Mouse (Mus musculus) liver, embryonic 13.5 days (tissue): ENCODE results near the gene Ddah1. TPM values are rescaled to one million over a fixed set of nuclear protein-coding genes. Genes with fewer than 3 reads are reported as not detected.
"Not testable (repeated sequence)": the region's sequence is repeated elsewhere in the genome, so short reads cannot be mapped to it uniquely, and the experiment has no call there.

Experiments
- ATAC-seq: fragments of 200-750 bp; cut with Nextera tagmentation; 2 replicates; pipeline ENCODE4 v1.8.0; 2017; ENCODE audit warnings: low read depth, mild to moderate bottlenecking, moderate number of reproducible peaks, moderate library complexity
- DNase-seq: peaks from one replicate; pipeline ENCODE4 v3.0.0; 2022
- H3K27ac ChIP-seq: fragments of 300-500 bp; sonication (generic); 2 replicates; pipeline ENCODE4 v1.5.1; 2015; ENCODE audit warnings: moderate library complexity, mild to moderate bottlenecking, inconsistent platforms
- H3K27me3 ChIP-seq: fragments of 300-500 bp; sonication (generic); 2 replicates; pipeline ENCODE4 v1.6.1; 2015; ENCODE audit warnings: mild to moderate bottlenecking, inconsistent platforms
- H3K36me3 ChIP-seq: fragments of 300-500 bp; sonication (generic); 2 replicates; pipeline ENCODE4 v1.6.1; 2015; ENCODE audit warnings: mild to moderate bottlenecking, inconsistent platforms
- H3K4me1 ChIP-seq: fragments of 300-500 bp; sonication (generic); replicated peaks from 2 replicates; pipeline ENCODE4 v1.6.1; 2015; ENCODE audit warnings: inconsistent platforms
- H3K4me2 ChIP-seq: fragments of 300-500 bp; sonication (generic); 2 replicates; pipeline ENCODE4 v1.6.1; 2015; ENCODE audit warnings: inconsistent platforms, mild to moderate bottlenecking, moderate library complexity
- H3K4me3 ChIP-seq: fragments of 300-500 bp; sonication (generic); replicated peaks from 2 replicates; pipeline ENCODE4 v1.5.1; 2015; ENCODE audit warnings: mild to moderate bottlenecking, inconsistent platforms
- H3K9ac ChIP-seq: fragments of 300-500 bp; sonication (generic); 2 replicates; pipeline ENCODE4 v1.6.1; 2015; ENCODE audit warnings: mild to moderate bottlenecking, inconsistent platforms
- H3K9me3 ChIP-seq: fragments of 300-500 bp; sonication (generic); replicated peaks from 2 replicates; pipeline ENCODE4 v1.6.1; 2016; ENCODE audit warnings: inconsistent platforms
- WGBS: fragments of 180-500 bp; shearing (Covaris S2); methylation state at CpG from one replicate; pipeline ENCODE4 v1.1.7; 2015; ENCODE audit not compliant: insufficient replicate concordance; 5-methylcytosine and 5-hydroxymethylcytosine counted together
- polyA plus RNA-seq: library from polyadenylated mRNA; unstranded; fragments of >200 nt; fragmentation: Nextera tagmentation; extraction: Ambion mirVana; gene quantifications from 2 replicates; pipeline ENCODE4 v1.2.1, GENCODE M21; 2015

Gene Ddah1
- polyA plus RNA-seq, 1 experiment from 2014 or later, result 39.3 TPM

DNA sequence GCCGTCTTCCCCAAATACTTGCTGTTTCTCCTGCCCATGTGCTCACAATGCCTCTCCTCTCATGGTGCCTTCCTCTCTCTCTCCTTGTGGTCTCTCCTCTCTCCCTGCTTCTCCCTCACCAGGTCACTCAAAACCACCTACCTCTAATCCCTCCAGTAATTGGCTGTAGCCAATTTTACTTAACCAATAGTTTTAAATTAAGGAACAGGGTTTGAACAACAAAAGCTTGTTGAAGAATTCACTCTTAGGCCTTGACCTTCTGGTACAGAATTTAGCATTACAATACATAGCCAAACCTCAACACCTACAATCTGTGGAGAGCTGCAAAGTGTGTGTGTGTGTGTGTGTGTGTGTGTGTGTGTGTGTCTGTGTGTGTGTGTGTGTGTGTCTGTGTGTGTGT, 114.8 kb downstream of the Ddah1 start:
- 61% methylated on average over 1 of the region's 1 CpGs for WGBS
- no peak overlapping the region for H3K4me3 ChIP-seq
- no peaks in the 10 kb centered on the region for H3K36me3 ChIP-seq
- ATAC-seq (no peak), DNase-seq (no peak)
- H3K9ac ChIP-seq, result no peak overlapping the region
- no peaks in the 10 kb centered on the region for H3K27me3 ChIP-seq
- H3K27ac ChIP-seq, result no peak overlapping the region
- H3K4me1 ChIP-seq, result no peaks in the 10 kb centered on the region
- no peaks in the 10 kb centered on the region for H3K9me3 ChIP-seq
- H3K4me2 ChIP-seq, result no peak overlapping the region

DNA sequence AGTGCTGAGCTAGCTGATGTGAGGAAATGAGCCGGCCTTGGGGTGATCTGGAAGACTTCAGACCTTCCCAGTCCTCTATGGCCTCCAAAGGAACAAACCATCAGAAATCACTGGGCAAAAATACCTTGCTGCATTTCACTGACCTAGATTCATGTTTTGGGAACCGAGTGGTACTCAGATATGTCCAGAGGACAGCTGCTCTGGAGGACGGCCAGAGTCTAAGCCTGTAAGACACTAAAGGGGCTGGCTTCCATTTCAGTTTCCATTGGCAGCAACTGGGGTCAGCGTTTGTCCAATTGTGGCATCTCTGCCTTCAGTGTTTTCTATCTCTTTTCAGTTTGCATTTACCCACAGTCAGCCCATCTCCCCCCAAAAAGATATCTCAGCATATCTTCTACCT, 115.7 kb downstream of the Ddah1 start:
- Histone ChIP-seq H3K27ac (no peak overlapping the region), H3K36me3 (no peaks in the 10 kb centered on the region), H3K4me2 (no peak overlapping the region), H3K4me1 (no peaks in the 10 kb centered on the region), H3K9ac (no peak overlapping the region), H3K9me3 (no peaks in the 10 kb centered on the region), H3K4me3 (no peak overlapping the region), H3K27me3 (no peaks in the 10 kb centered on the region)
- DNase-seq (no peak), ATAC-seq (no peak)
- 80% methylated on average over 4 of the region's 4 CpGs for WGBS

DNA sequence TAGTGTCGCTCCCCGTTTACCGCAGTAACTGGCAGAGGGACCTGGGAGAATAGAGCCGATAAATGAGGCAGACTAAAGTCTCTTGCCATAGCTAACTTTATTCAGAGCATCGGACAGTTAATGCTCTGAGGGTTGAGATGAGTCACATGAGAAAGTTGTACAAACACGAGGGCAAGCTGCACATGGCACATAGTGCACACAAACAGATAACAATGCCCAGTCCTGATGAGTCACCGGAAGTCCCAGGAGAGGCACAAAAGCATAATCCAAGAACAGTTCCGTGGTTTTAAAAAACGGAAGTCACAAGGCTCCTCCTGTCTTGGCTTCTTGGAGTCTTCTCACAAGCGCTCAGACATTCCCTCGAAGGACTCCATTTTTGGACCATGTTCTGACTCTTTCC, 117.6 kb downstream of the Ddah1 start:
- no peaks in the 10 kb centered on the region for H3K4me1 ChIP-seq
- no peak overlapping the region for H3K4me2 ChIP-seq
- no peak for ATAC-seq
- no peak overlapping the region for H3K27ac ChIP-seq
- 59% methylated on average over 11 of the region's 11 CpGs for WGBS
- H3K27me3 ChIP-seq, result no peaks in the 10 kb centered on the region
- no peak overlapping the region for H3K9ac ChIP-seq
- no peaks in the 10 kb centered on the region for H3K36me3 ChIP-seq
- no peak overlapping the region for H3K4me3 ChIP-seq
- no peaks in the 10 kb centered on the region for H3K9me3 ChIP-seq
- DNase-seq, result no peak

DNA sequence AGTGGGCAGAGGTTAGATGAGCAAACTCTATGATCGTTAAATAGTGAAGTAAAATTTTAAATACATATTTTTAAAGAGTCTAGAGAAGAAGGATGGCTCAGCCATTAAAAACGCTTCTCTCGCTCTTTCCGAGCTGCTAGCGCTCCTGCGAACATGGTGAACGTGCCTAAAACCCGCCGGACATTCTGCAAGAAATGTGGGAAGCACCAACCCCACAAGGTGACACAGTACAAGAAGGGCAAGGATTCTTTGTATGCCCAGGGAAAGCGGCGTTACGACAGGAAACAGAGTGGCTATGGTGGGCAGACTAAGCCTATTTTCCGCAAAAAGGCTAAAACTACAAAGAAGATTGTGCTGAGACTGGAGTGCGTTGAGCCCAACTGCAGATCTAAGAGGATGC, 120.4 kb downstream of the Ddah1 start:
- not testable (repeated sequence) for H3K4me3 ChIP-seq, DNase-seq, H3K9ac ChIP-seq, H3K4me1 ChIP-seq, H3K36me3 ChIP-seq, ATAC-seq, H3K9me3 ChIP-seq, H3K4me2 ChIP-seq, H3K27me3 ChIP-seq, H3K27ac ChIP-seq
- WGBS, result 88% methylated on average over 14 of the region's 14 CpGs

DNA sequence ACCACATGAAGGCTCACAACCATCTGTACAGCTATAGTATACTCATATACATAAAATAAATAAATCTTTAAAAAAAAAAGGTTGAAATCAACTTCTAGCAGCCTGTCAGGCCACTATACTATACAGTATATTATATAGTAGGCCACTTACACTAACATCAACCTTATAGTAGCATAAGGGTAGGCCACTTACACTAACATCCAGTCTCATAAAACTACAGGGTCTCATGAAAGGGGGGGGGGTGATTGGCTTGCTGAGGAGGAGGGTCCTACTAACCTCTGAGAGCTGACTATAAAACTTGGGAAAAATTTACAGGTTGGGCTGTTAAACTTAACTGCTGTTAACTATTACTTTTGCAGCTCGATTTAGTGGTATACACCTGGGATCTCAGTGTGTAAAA, 121.9 kb downstream of the Ddah1 start:
- Histone ChIP-seq H3K9me3 (no peaks in the 10 kb centered on the region), H3K27me3 (no peaks in the 10 kb centered on the region), H3K4me1 (no peaks in the 10 kb centered on the region), H3K4me2 (no peak overlapping the region), H3K4me3 (no peak overlapping the region), H3K9ac (no peak overlapping the region), H3K36me3 (no peaks in the 10 kb centered on the region), H3K27ac (no peak overlapping the region)
- 63% methylated on average over 1 of the region's 1 CpGs for WGBS
- ATAC-seq (no peak), DNase-seq (no peak)

DNA sequence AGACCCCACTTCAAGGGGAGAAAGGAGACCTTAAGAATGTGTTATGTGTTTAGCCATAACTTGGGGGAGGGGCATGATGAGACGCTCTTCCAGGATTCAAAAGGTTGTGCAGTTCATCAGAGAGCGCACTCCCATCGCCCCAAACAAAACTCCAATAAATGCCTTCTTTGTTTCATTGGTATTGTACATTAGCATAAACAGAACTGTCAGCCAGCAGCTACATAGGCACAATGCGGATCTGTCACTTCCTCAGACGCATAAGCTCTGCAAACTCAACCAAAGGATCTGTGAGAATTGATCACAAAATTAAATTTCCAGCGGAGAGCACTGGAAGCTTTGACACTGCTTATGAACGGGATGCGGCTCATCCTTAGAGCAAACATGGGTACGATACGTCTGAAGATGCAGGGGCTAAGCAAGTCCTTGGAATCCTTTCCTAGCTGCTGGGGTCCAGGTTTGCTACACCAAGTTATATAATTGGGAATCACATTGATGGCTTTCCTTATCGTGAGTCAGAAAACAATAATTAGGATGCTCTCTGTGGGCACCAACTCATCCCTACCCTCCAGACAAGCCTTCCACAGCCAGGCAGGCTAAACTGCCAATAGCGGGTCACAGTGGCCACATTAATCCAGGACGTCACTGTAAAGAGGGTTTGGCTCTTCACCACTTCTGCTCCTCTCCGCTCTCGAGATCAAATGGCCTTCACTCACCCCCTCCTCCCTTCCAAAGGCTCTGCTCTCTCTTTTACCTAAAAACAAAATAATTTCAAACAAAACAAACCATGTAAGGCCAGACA, 123.8 kb downstream of the Ddah1 start:
- Histone ChIP-seq H3K27ac (no peak overlapping the region), H3K4me2 (no peak overlapping the region), H3K4me3 (no peak overlapping the region), H3K36me3 (no peaks in the 10 kb centered on the region), H3K9me3 (no peaks in the 10 kb centered on the region), H3K4me1 (no peaks in the 10 kb centered on the region), H3K27me3 (no peaks in the 10 kb centered on the region), H3K9ac (no peak overlapping the region)
- 77% methylated on average over 15 of the region's 15 CpGs for WGBS
- DNase-seq, result no peak
- no peak for ATAC-seq

DNA sequence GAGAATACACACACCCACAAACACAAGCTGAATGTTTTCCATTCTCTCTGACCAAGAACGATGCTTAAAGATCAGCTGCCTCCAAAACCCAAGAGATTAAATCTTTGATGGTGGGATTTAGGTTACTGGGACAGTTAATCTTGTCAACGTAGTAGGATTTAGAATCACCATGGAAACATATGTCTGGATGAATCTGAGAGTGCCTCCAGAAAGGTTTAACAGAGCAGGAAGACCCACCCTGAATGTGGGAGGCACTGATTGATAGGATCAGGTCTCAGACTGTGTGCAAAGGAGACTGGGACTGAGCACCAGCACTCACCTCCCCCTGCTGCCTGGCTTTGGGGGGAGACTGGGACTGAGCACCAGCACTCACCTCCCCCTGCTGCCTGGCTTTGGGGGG, 124.8 kb downstream of the Ddah1 start:
- Histone ChIP-seq H3K4me3 (no peak overlapping the region), H3K9ac (no peak overlapping the region), H3K4me2 (no peak overlapping the region), H3K27ac (no peak overlapping the region), H3K27me3 (no peaks in the 10 kb centered on the region), H3K9me3 (no peaks in the 10 kb centered on the region), H3K36me3 (no peaks in the 10 kb centered on the region), H3K4me1 (no peaks in the 10 kb centered on the region)
- DNase-seq (no peak), ATAC-seq (no peak)
- 51% methylated on average over 2 of the region's 2 CpGs for WGBS

DNA sequence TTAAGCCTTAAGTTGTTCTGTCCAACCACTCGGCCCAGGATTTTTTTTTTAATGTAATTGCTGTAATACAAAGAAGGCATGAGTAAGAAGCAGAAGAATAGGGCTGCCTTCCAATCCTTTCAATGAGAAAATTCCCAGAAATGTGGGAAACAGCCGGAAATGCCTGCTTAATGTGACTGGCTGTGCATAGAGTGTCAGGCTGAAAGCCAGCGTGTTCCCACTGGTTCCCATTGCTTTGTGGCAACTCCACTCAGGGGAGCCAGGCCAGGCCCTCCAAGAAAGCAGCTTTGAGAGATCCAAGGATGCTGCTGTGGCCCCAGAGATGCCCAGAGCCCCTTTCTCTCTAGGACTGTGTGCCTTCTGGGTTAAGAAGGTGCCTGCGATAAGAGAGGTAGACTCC, 126.9 kb downstream of the Ddah1 start:
- WGBS, result 64% methylated on average over 4 of the region's 4 CpGs
- DNase-seq (no peak), ATAC-seq (no peak)
- no peak overlapping the region for H3K4me3 ChIP-seq
- H3K9me3 ChIP-seq, result no peaks in the 10 kb centered on the region
- H3K9ac ChIP-seq, result no peak overlapping the region
- H3K27ac ChIP-seq, result peak overlapping the region; percentile 51
- H3K36me3 ChIP-seq, result peaks cover 5% of the 10 kb centered on the region; the same call in 1 of the 2 replicates
- no peaks in the 10 kb centered on the region for H3K27me3 ChIP-seq
- H3K4me1 ChIP-seq, result no peaks in the 10 kb centered on the region
- H3K4me2 ChIP-seq, result no peak overlapping the region

DNA sequence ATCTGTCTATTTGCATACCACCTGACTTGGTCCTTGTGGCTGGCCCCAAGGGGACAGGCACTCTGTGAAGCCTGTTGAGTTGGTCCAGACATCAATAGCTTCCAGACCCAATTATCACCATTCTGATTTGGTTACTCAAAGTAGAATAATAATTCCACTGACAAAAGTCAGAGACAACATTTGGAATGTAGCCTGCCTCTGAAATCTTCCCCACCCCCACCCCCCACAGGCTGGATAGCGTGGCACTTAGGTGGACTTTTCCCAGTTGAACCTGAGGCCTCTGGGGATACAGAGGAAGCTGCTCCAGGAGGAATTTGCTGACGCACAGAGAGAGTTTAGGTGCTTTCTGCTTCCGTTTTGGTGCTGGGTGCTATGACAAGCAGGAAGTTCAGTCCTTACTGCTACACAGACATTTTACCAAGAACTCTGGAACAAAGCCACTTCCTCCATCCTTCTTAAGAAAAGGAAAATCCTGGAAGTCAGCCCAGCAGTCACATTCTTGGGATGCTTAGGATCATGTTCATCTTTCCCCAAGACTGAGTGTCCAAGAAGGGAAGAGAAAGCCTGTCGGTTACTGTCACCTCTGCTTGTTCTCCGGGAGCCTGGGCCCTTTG, 127.5 kb downstream of the Ddah1 start:
- WGBS, result 44% methylated on average over 5 of the region's 5 CpGs
- Histone ChIP-seq H3K4me1 (no peaks in the 10 kb centered on the region), H3K27ac (peak overlapping the region; percentile 51), H3K4me2 (no peak overlapping the region), H3K4me3 (no peak overlapping the region), H3K9ac (no peak overlapping the region), H3K9me3 (no peaks in the 10 kb centered on the region), H3K36me3 (peaks cover 5% of the 10 kb centered on the region; the same call in 1 of the 2 replicates), H3K27me3 (no peaks in the 10 kb centered on the region)
- no peak for ATAC-seq
- no peak for DNase-seq

DNA sequence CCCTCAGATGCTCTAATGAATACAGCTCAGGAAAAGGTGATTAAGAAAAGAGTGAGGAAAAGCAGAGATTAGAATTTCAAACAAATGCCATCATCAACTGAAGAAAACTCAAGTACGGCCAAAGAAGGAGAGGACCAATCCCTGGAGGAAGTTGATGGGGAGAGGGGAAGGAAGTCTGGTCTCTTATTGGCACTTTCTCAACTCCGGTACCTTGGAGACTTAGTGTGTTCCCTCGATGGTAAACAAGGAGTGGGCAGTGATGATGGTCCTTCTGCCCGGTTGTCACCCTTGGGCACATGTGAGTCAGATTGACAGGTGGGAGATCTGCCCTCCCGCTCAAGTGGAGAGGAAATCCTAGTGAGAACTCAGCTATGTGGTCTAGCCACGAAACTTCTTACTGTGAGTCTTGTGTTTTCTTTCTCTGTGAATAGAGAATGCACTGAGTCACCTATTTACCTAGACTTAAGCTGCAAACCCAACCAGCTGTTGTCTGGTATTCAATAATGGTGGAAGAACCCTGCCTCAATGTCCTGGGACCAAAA, 129.0 kb downstream of the Ddah1 start:
- 36% methylated on average over 6 of the region's 6 CpGs for WGBS

DNA sequence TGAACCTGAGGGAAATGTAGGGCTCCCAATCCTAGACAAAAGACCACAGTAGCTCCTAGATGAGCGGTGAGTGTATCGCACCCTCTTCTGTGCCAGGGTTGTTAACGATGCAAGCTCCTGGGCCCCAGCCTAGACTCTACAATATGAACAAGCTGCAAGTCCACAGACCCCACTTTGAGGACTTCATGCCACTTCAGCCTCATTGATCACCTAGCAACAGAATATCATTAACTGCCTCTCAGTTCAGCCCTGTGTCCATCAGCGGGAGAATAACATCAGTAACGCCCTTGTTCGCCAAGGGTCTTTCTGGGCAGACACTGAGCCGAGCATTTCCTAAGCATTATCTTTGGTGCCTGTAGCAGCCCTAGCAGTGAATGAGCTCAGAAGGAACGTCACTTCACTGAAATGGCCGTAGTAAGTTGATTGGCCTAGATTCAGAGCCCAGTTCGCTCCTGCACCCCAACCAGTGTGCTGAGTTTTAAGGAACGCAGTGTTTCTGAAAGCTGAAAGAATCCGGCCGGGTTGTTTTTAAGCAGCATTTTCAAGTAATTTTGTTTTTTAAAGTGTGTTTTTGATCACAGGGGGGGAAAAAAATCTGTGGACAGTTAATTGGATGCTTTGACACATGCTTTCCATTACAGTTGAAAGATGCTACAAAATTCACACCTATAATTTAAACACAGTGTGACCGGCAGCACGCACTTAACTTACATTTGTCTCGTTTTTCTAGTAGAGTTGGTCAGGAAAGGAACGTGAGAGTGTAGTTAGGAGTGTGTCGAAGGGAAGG, 132.1 kb downstream of the Ddah1 start:
- Histone ChIP-seq H3K27ac (no peak overlapping the region), H3K9me3 (no peaks in the 10 kb centered on the region), H3K4me2 (no peak overlapping the region), H3K27me3 (no peaks in the 10 kb centered on the region), H3K9ac (no peak overlapping the region), H3K36me3 (peaks cover 7% of the 10 kb centered on the region; the same call in 1 of the 2 replicates), H3K4me1 (no peaks in the 10 kb centered on the region), H3K4me3 (no peak overlapping the region)
- WGBS, result 82% methylated on average over 18 of the region's 18 CpGs
- ATAC-seq (no peak), DNase-seq (no peak)

More for the DNA sequence above, 129.0 kb downstream of the Ddah1 start:
- Histone ChIP-seq H3K9ac (no peak overlapping the region), H3K4me3 (no peak overlapping the region), H3K36me3 (peaks cover 7% of the 10 kb centered on the region; the same call in 1 of the 2 replicates), H3K27me3 (no peaks in the 10 kb centered on the region), H3K27ac (no peak overlapping the region), H3K4me2 (no peak overlapping the region), H3K9me3 (no peaks in the 10 kb centered on the region), H3K4me1 (no peaks in the 10 kb centered on the region)
- no peak for DNase-seq
- ATAC-seq, result no peak
